Mouse (Mus musculus) WW6 (cell line): ENCODE results near the gene Pot1a.

ENCODE experiments used
- DNase-seq: peaks from one replicate; pipeline ENCODE4 v3.0.0-alpha.2; 2013; ENCODE audit warnings: low read depth, low spot score

Gene Pot1a

GRCm38 (mm10) chr6:25808806-25809495 is at the start of gene Pot1a:
Pot1a (minus strand) TSS chr6:25809246.
- peak; percentile 93 for DNase-seq

- DNase-seq: no peak
These were observed 27.2 kb upstream of the Pot1a start for GRCm38 (mm10) chr6:25836261-25836660.

- no peak for DNase-seq
These were observed 3.0 kb downstream of the Pot1a start for GRCm38 (mm10) chr6:25806021-25806420.

DNA sequence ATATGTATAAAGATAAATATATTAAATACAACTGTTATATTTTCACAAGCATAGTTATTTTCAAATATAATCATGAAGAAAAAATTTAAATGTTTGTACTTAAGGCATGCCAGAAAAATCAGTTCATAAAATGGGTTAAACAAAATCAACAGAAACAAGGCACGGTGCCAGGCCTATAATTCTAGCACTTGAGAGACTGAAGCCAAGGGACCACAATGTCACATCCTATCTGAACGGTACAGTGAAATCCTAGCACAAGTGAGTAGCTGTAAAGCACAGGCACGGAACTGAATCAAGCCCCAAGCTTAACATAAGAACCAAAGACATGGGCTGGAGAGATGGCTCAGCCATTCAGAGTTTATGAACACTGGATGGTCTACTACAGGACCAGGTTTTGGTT is 6.8 kb downstream of the Pot1a start:
- DNase-seq: no peak

- DNase-seq: peak; percentile 49
These were observed 7.8 kb downstream of the Pot1a start for GRCm38 (mm10) chr6:25801230-25801629.

- DNase-seq: no peak
These were observed 40.8 kb downstream of the Pot1a start for GRCm38 (mm10) chr6:25768238-25768637.

DNA sequence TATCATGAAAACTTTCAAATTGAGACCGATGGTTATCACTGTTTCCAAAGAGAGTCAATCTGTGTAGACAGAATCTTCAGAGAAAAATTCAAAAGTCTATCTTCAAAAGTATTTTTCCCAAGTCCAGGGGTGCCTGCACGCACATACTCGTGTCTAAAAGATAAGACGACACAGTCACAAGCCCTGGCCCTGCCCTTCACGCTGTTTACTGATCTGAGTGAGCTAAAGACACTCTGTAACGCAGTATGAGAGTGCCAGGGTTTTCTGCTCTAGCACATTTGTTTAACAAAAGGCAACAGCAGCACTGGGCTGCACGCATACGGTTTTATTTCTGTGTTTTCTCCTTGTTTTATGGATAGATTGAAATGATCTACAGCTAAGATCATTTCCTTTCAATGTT is 41.5 kb downstream of the Pot1a start:
- DNase-seq: no peak

GRCm38 (mm10) chr6:25767073-25767472 is 42.0 kb downstream of the Pot1a start:
- peak; percentile 14 for DNase-seq

DNA sequence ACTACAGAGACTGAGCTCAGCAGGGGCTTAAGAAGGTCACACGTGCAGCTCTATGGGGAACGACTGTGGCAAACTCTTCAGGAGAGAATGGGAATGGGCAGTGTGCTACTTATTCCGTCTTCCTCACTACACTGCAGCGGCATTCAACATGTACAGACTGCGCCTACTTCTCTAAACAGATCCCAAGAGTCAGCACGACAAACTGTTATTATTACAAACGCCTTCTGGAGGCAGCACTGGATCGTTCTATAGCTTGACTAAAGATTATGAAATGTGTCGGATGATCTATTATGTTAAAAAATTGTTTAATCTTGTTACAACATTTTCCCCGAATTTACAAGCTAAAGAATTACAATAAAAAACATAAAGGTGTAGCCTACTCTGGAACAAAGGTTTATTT is 42.8 kb downstream of the Pot1a start:
- no peak for DNase-seq

DNA sequence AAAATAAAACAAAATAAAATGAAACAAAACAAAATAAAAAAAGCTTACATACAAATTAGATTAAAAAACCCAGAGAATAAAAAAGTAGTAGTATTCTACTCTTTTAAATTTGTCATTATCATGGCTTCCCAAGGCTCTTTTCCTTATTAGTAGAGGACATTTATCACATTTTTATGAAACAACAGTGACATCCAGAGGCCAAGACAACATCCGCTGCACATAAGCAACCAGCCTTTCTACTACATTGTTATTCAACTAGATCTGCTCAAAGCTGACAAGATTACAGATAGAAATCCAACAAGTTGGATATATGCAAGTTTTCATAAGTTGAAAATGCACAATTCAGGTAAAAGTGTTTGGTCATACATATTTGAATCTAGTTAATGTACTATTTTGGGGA is 56.4 kb downstream of the Pot1a start:
- DNase-seq: no peak

DNA sequence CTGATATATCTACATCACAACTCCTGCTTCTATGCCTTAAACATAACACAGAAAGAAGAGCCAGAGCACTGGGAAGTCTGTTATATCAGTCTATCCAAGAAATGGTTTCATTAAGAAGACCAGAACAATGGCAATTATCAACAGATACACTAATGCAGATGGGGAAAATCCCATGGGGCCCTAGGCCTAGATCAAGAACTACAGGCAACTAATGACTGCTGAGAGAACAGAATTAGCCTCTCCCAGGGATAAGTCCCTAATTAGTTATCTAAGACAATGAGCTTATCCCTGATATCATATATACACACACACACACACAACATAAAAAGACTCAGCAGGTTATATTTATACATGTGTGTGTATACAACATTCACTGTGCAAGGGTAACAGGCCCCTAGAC is 72.5 kb downstream of the Pot1a start:
- DNase-seq: no peak

GRCm38 (mm10) chr6:25726560-25726959 is 82.5 kb downstream of the Pot1a start:
- no peak for DNase-seq

GRCm38 (mm10) chr6:25710601-25711000 is 98.4 kb downstream of the Pot1a start:
- DNase-seq: no peak

DNA sequence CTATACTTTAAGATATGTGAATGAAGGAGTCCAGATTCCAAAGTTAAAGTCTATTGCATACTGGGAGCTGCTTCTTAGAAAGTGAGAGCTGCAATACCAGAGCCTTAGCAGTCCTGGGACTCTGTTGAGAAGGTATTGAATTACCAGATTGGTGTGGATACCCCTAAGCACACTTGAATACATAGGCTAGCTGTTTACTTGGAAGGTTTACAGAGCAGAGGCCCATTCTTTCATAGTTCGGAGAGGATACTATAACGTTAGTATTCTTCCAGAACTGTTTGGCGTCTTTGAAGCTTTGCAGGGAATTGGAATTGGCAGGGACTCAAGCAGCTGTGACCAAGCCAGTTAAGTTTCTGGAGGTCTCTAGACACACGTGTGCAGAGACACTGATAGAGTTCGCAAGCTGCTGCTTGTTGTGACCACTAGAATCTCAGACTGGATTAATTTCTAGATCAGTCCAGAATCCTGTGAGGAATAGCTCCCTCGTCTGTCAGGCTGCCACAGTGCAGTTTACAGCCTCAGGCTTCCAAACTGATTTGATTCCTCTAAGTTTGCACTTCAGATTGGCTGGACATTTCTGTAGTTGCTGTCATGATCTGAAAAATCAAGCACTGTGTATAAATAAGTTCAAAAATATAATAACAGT is 99.7 kb downstream of the Pot1a start:
- DNase-seq: no peak

DNA sequence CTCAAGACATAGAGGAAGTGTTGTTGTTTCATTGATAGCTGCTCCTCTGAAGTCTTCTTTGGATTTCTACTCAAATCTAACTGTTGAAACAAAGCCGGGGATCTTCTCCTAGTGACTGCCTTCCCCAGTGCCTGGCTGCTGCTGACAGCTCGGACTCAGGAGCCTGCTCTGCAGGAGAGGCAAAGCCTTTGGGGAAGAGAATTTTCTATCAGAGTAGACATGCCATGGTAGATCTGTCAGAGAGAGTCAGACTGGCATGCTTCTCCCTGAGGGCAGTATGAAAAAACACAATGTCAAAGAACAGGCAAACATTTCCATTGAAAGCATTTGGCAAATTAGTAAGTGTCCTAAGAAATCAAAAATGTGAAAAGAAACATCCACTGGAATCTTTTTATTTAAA is 109.1 kb downstream of the Pot1a start:
- DNase-seq: no peak
